Mouse (Mus musculus) heart, postnatal 4 days (tissue): Measurements from ENCODE around the gene Olfr517. TPM values are rescaled to one million over a fixed set of nuclear protein-coding genes. Genes with fewer than 3 reads are reported as not detected.

Source experiments
- DNase-seq: peaks from one replicate; pipeline ENCODE4 v3.0.0; 2021
- total RNA-seq, 2 experiments: library from RNA; stranded (reverse); gene quantifications; 2 replicates each; pipeline ENCODE4 v1.2.3; 2021

Gene Olfr517
- total RNA-seq: not detected

DNA sequence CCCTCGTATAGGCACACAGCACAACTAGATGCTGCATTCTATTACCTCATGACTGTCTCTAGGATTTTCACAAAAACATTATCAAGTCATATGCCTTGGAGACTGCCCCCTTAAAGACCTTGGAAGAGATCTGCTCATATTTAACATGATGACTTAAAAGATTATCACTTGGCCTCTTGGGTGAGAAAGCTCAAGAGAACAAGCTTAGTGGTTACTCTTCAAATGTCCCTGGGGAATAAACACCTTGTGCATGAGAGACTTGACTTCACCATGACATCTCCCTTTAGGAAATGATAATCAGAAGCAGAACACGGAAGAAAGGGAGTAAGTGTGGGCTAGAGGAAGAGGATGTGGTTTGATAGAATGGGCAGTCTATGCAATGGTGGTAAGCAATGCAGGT is at the start of gene Olfr517:
Olfr517 (minus strand) TSS at position 101 of the 400 bp plus-strand sequence.
- no peak for DNase-seq

DNA sequence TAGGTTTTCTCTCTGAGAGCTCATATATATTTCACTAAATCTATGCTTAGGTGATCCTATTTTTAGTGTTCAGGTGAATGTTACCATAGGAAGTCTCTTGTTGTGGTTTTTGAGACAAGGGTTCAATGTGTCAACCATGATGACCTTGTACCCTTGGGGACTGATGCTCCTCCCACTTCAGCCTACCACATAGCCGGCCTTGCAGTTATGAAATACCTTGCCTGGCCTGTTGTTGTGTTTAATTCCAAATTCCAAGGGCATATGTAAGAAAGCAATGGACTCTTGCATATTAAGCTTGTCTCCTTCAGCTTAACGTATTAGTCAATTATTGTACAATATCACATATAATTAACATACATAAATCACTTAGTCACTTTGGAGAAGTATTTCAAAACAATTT is 31.8 kb upstream of the Olfr517 start:
- DNase-seq: no peak

GRCm38 (mm10) chr7:108894320-108894719 is 22.1 kb upstream of the Olfr517 start, which contains the start of gene Olfr519:
Olfr519 (minus strand) TSS chr7:108894420.
- no peak for DNase-seq

DNA sequence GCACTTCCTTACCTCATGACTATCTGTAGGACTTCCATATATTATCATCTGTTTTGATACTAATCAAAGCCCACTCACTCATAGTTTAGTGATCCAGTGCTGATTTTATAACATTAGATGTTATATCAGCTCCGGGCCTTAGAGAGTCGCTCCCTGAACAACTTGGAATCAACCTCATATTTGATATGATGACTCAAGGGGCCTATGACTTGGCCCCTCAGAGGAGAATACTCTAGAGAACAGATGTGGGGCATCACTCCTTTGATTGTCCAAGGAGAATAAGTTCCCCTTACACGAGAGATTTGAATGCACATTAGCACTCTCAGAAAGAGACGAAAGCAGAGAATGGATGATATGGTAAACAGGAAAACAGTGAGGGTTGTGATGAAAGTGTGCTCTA is 12.7 kb upstream of the Olfr517 start, which contains the start of gene Olfr518:
Olfr518 (minus strand) TSS at position 101 of the 400 bp plus-strand sequence.
- no peak for DNase-seq

GRCm38 (mm10) chr7:108850429-108850828 is 21.8 kb downstream of the Olfr517 start, which contains the start of gene Olfr516:
Olfr516 (minus strand) TSS chr7:108850529.
- no peak for DNase-seq

- DNase-seq: no peak
Observed at GRCm38 (mm10) chr7:108825897-108826296, 46.3 kb downstream of the Olfr517 start, which contains the start of gene Olfr514. Olfr514 (minus strand) TSS chr7:108825997.

Other genes starting within 250 kb of the Olfr517 start
- not detected for gene Olfr508, start 242.4 kb downstream of the Olfr517 start, total RNA-seq
- under 1 TPM in 1 of 2 experiments, not detected in 1; 0.07 TPM for gene Olfr509, start 220.5 kb downstream of the Olfr517 start, total RNA-seq
- not detected for gene Olfr510, start 206.0 kb downstream of the Olfr517 start, total RNA-seq
- not detected for gene Olfr512, start 159.1 kb downstream of the Olfr517 start, total RNA-seq
- gene Olfr513, start 121.4 kb downstream of the Olfr517 start, total RNA-seq: not detected
- not detected for gene Olfr514, start 46.4 kb downstream of the Olfr517 start, total RNA-seq
- gene Olfr516, start 21.9 kb downstream of the Olfr517 start, total RNA-seq: not detected
- gene Olfr518, start 12.6 kb upstream of the Olfr517 start, total RNA-seq: not detected
- gene Olfr519, start 22.0 kb upstream of the Olfr517 start, total RNA-seq: not detected
- 10 to 100 TPM; 16.4 to 17.6 TPM for gene Nlrp10, start 57.8 kb upstream of the Olfr517 start, total RNA-seq
- 100 to 1,000 TPM; 126 to 127 TPM for gene Eif3f, start 62.0 kb upstream of the Olfr517 start, total RNA-seq
- under 1 TPM; 0.81 to 0.83 TPM for gene Tub, start 78.0 kb upstream of the Olfr517 start, total RNA-seq
- gene Ric3, start 211.0 kb upstream of the Olfr517 start, total RNA-seq: under 1 TPM; 0.74 to 0.77 TPM